Mouse (Mus musculus) adrenal gland, postnatal 25 days (tissue): ENCODE results near the gene Bcar1. TPM values are rescaled to one million over a fixed set of nuclear protein-coding genes. Genes with fewer than 3 reads are reported as not detected.
A peak's percentile ranks its signal among the peaks of the same experiment; 100 is the strongest.

Experiments
- DNase-seq: peaks from one replicate; pipeline ENCODE4 v3.0.0; 2021; ENCODE audit warnings: mixed read lengths
- microRNA-seq, 2 experiments: library from miRNA; unstranded; fragments of <30 nt; microRNA quantifications; one replicate each; pipeline ENCODE4 v1.2.0; 2021
- total RNA-seq: library from RNA; stranded (reverse); gene quantifications from 2 replicates; pipeline ENCODE4 v1.2.3, GENCODE M21; 2021

The Bcar1 gene
- total RNA-seq, 1 experiment from 2014 or later = 70.0 TPM

DNA sequence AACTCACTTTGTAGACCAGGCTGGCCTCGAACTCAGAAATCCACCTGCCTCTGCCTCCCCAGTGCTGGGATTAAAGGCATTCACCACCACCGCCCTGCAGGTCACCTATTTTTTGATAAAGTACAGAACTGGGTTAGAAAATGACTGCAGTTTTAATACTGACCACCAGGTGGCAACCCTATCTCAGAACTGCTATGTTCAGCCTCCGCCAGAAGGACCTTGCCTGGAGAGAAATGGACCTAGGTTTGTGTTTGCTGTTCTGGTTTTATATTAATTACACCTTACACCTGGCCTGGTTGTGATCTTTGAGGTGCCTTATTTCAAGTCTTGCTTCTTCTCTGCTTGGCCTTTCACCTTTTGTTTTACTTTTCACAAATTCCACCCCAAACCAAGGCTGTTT, 65.5 kb downstream of the Bcar1 start:
- DNase-seq = peak; percentile 23

DNA sequence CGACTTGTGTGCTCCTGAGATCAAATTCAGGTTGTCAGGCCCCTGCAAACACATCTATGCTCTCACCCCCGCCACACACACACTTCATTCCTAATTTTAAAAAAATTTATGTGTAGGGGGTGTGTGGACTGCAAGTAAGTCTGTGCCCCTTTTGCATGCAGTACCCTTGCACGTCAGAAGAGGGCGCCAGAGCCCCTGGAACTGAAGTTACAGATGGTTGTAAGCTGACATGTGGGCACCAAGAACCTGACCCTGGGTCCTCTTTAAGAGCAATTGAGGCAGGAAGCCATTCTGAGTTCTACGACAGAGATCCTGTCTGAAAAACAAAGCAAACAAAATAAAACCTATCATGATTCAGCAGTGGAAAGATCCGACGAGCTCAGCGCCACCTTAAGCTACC, 67.4 kb downstream of the Bcar1 start:
- DNase-seq = no peak

DNA sequence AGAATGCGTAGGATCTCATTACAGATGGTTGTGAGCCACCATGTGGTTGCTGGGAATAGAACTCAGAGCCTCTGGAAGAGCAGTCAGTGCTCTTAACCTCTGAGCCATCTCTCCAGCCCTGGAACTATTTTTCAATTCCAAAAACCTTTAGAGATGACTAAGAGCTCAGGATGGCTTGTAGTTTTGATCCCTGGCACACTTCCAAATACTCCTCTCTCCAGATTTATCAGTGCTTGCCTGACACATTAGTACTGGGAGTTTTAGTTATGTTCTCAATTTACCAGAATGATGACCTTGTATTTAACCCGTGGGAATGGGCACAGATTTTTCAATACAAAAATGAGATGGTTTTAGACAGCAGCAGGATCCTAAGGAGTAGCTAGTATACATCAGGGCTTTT, 76.9 kb downstream of the Bcar1 start:
- no peak for DNase-seq

DNA sequence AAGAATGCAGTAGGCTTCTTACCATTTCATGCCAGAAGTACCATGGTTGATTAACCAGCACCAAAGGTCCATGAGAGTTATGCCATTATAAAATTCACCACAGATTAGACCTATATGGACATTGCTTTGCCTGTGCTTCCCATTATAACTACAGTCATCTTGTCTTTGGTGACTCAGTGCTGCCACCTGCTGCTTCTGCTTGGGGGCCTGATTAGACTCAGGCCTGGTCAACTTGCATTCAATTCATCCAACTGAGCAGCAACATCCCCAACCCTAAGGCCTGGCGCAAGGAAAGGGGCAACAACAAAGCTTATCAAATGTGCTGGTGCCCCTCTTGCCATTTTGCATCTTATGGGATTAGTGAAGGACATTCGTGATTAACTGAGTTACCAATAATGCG, 81.1 kb downstream of the Bcar1 start:
- DNase-seq = peak; percentile 80

Small RNA genes within 50 kb of the gene (microRNA-seq; reads per million reads assigned to microRNA genes)
- gene Mir7076 = 0 reads per million in 2 experiments

Other genes with a start within 250 kb of the Bcar1 start
- 12.9 and 15.0 TPM in 2 replicates for gene Wdr59, start 221.7 kb downstream of the Bcar1 start, total RNA-seq
- gene Znrf1, start 207.7 kb downstream of the Bcar1 start, total RNA-seq = 46.1 and 61.9 TPM in 2 replicates
- gene Ldhd, start 113.4 kb downstream of the Bcar1 start, total RNA-seq = 60.3 and 66.8 TPM in 2 replicates
- gene Zfp1, start 100.4 kb downstream of the Bcar1 start, total RNA-seq = 10.0 and 10.9 TPM in 2 replicates
- gene Ctrb1, start 52.8 kb downstream of the Bcar1 start, total RNA-seq = not detected in 2 replicates
- gene Cfdp1, start 110.5 kb upstream of the Bcar1 start, total RNA-seq = 80.4 and 85.9 TPM in 2 replicates
- 7.0 and 7.6 TPM in 2 replicates for gene Tmem170, start 132.9 kb upstream of the Bcar1 start, total RNA-seq
- not detected in 2 replicates for gene Chst5, start 166.6 kb upstream of the Bcar1 start, total RNA-seq
- gene Tmem231, start 190.1 kb upstream of the Bcar1 start, total RNA-seq = 5.1 and 7.3 TPM in 2 replicates
- gene Gabarapl2, start 196.9 kb upstream of the Bcar1 start, total RNA-seq = 127 and 172 TPM in 2 replicates
- gene Adat1, start 248.5 kb upstream of the Bcar1 start, total RNA-seq = 5.4 TPM in 2 replicates